Mouse (Mus musculus): ENCODE measurements around the gene Ppt2. TPM values are rescaled to one million over a fixed set of nuclear protein-coding genes. Genes with fewer than 3 reads are reported as not detected.
A peak's percentile ranks its signal among the peaks of the same experiment; 100 is the strongest.

Ppt2 gene
- polyA plus RNA-seq, 1 experiment from 2014 or later: 24.3 TPM

DNA sequence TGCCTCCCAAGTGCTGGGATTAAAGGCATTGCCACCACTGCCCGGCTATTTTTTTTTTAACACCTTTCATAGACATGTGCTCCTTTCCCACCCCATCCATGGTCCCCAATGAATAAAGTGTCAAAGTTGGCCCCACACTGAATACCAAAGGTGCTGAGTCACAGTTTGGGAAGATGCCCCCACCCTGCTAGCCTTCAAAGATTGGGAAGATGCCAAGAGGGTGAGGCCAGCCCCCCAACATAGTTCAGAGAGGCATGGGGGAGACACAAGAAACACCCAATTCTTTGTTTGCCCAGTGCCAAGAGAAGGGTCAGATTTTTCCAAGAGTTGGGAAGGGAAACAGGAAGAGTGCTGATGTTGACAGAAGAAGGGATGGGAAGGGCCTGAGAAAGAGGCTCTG is 34.2 kb upstream of the Ppt2 start:
- H3K4me3 ChIP-seq: no peak overlapping the region
- no peak for DNase-seq (ENCODE audit: low spot score)
- H3K4me1 ChIP-seq: peaks cover 24% of the 10 kb centered on the region
- H3K9me3 ChIP-seq: no peaks in the 10 kb centered on the region
- no peaks in the 10 kb centered on the region for H3K36me3 ChIP-seq
- H3K27ac ChIP-seq: no peak overlapping the region
- WGBS: 77% methylated on average over 1 of the region's 1 CpGs
- H3K27me3 ChIP-seq (ENCODE audit: insufficient read depth, poor library complexity, severe bottlenecking): peaks cover 62% of the 10 kb centered on the region

DNA sequence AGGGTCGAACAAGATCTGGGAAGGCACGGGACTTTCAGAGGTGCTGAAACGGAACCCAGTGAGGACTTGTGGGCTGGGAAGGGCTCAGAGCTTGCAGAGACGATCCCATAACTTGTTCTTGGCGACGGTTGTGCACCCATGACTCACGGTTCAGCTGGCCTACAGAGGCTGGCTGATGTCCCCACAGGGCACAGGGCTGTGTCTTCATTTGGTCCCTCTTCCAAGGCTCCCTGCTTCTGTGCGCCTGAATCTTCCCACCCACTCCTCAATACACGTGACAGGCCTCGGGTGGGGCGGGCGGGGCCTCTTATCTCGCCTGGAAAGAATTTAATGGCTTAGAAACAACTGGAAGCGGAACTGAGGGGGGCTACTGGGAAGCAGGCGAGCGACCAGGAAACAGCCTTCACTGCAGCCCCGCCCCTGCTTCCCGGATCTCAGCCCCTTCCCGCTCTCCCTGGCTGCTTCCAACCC is 32.8 kb upstream of the Ppt2 start:
- DNase-seq (ENCODE audit: low spot score): no peak
- Histone ChIP-seq H3K4me3 (peak overlapping the region; percentile 43), H3K36me3 (no peaks in the 10 kb centered on the region), H3K9me3 (no peaks in the 10 kb centered on the region), H3K27ac (0 out of 2 replicates have a peak overlapping the region, but pooled peaks have one; percentile 16), H3K27me3 (ENCODE audit: insufficient read depth, poor library complexity, severe bottlenecking) (peaks cover 62% of the 10 kb centered on the region), H3K4me1 (peaks cover 32% of the 10 kb centered on the region)
- 9% methylated on average over 19 of the region's 19 CpGs for WGBS

DNA sequence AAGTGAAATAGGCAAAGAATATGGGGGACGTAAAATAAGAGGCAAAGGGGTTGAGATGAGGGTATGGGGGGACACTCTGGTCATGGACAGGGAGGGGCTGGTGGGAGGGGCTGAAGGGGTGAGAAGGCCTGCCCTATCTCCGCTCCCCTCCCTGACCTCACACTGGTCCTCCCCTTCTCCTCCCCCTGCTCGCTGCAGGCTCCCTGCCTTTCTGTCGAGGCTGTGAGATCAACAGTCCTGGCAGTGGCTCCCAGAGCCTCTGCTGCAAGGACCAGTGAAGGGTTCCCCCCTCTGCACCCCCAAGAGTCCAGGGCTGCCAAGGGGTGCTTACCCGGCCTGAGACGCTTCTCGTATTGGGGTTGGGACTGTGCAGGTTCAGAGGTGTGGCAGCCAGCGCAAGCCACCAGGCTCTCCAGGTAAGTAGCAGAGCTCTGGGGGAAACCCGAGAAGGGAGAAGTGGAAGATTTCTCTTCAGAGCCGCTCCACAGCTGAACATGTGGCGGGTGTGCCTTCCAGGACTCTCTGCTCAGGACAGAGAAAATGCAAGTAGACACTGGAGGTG is 32.0 kb upstream of the Ppt2 start:
- 41% methylated on average over 9 of the region's 11 CpGs for WGBS
- H3K27ac ChIP-seq: no peak overlapping the region
- H3K36me3 ChIP-seq: no peaks in the 10 kb centered on the region
- no peaks in the 10 kb centered on the region for H3K9me3 ChIP-seq
- DNase-seq (ENCODE audit: low spot score): no peak
- peaks cover 40% of the 10 kb centered on the region for H3K4me1 ChIP-seq
- no peak overlapping the region for H3K4me3 ChIP-seq
- peaks cover 54% of the 10 kb centered on the region for H3K27me3 ChIP-seq (ENCODE audit: insufficient read depth, poor library complexity, severe bottlenecking)

- Histone ChIP-seq H3K27ac (no peak overlapping the region), H3K4me3 (no peak overlapping the region; the same call in 1 of the 2 replicates), H3K9me3 (no peaks in the 10 kb centered on the region), H3K4me1 (peaks cover 45% of the 10 kb centered on the region), H3K36me3 (no peaks in the 10 kb centered on the region), H3K27me3 (ENCODE audit: insufficient read depth, poor library complexity, severe bottlenecking) (peaks cover 54% of the 10 kb centered on the region)
- DNase-seq (ENCODE audit: low spot score): no peak
- WGBS: 56% methylated on average over 3 of the region's 3 CpGs
Observed at GRCm38 (mm10) chr17:34659897-34660214, 31.5 kb upstream of the Ppt2 start.

- H3K27ac ChIP-seq: no peak overlapping the region
- H3K4me1 ChIP-seq: peaks cover 50% of the 10 kb centered on the region
- 48% methylated on average over 12 of the region's 12 CpGs for WGBS
- peaks cover 53% of the 10 kb centered on the region for H3K27me3 ChIP-seq (ENCODE audit: insufficient read depth, poor library complexity, severe bottlenecking)
- peaks cover 4% of the 10 kb centered on the region; the same call in 1 of the 2 replicates for H3K36me3 ChIP-seq
- no peaks in the 10 kb centered on the region for H3K9me3 ChIP-seq
- DNase-seq (ENCODE audit: low spot score): no peak
- no peak overlapping the region; the same call in 1 of the 2 replicates for H3K4me3 ChIP-seq
Observed at GRCm38 (mm10) chr17:34659181-34659896, 31.0 kb upstream of the Ppt2 start.

- H3K27ac ChIP-seq: no peak overlapping the region
- 71% methylated on average over 3 of the region's 3 CpGs for WGBS
- H3K36me3 ChIP-seq: peaks cover 12% of the 10 kb centered on the region; the same call in 1 of the 2 replicates
- H3K27me3 ChIP-seq (ENCODE audit: insufficient read depth, poor library complexity, severe bottlenecking): peaks cover 45% of the 10 kb centered on the region
- peaks cover 52% of the 10 kb centered on the region for H3K4me1 ChIP-seq
- no peak for DNase-seq (ENCODE audit: low spot score)
- H3K4me3 ChIP-seq: no peak overlapping the region
- H3K9me3 ChIP-seq: no peaks in the 10 kb centered on the region
Observed at GRCm38 (mm10) chr17:34658591-34658990, 30.3 kb upstream of the Ppt2 start.

- no peak overlapping the region for H3K4me3 ChIP-seq
- peaks cover 52% of the 10 kb centered on the region for H3K4me1 ChIP-seq
- H3K9me3 ChIP-seq: no peaks in the 10 kb centered on the region
- WGBS: 70% methylated on average over 2 of the region's 2 CpGs
- no peak for DNase-seq (ENCODE audit: low spot score)
- H3K36me3 ChIP-seq: peaks cover 16% of the 10 kb centered on the region
- peaks cover 41% of the 10 kb centered on the region for H3K27me3 ChIP-seq (ENCODE audit: insufficient read depth, poor library complexity, severe bottlenecking)
- no peak overlapping the region for H3K27ac ChIP-seq
Observed at GRCm38 (mm10) chr17:34658145-34658544, 29.8 kb upstream of the Ppt2 start.

- H3K36me3 ChIP-seq: peaks cover 25% of the 10 kb centered on the region
- no peak overlapping the region for H3K27ac ChIP-seq
- 27% methylated on average over 2 of the region's 2 CpGs for WGBS
- peaks cover 33% of the 10 kb centered on the region for H3K27me3 ChIP-seq (ENCODE audit: insufficient read depth, poor library complexity, severe bottlenecking)
- peaks cover 52% of the 10 kb centered on the region for H3K4me1 ChIP-seq
- no peaks in the 10 kb centered on the region for H3K9me3 ChIP-seq
- no peak for DNase-seq (ENCODE audit: low spot score)
- H3K4me3 ChIP-seq: no peak overlapping the region
Observed at GRCm38 (mm10) chr17:34657271-34657670, 29.0 kb upstream of the Ppt2 start.

GRCm38 (mm10) chr17:34656666-34657065 is 28.4 kb upstream of the Ppt2 start:
- no peaks in the 10 kb centered on the region for H3K9me3 ChIP-seq
- 73% methylated on average over 8 of the region's 8 CpGs for WGBS
- peaks cover 33% of the 10 kb centered on the region for H3K27me3 ChIP-seq (ENCODE audit: insufficient read depth, poor library complexity, severe bottlenecking)
- DNase-seq (ENCODE audit: low spot score): no peak
- H3K4me3 ChIP-seq: no peak overlapping the region
- H3K36me3 ChIP-seq: peaks cover 31% of the 10 kb centered on the region
- H3K27ac ChIP-seq: peak overlapping the region; percentile 32; the same call in 1 of the 2 replicates
- peaks cover 52% of the 10 kb centered on the region for H3K4me1 ChIP-seq

- Histone ChIP-seq H3K4me3 (no peak overlapping the region), H3K36me3 (peaks cover 42% of the 10 kb centered on the region), H3K27ac (0 out of 2 replicates have a peak overlapping the region, but pooled peaks have one; percentile 0), H3K4me1 (peaks cover 41% of the 10 kb centered on the region), H3K9me3 (no peaks in the 10 kb centered on the region; the same call in 1 of the 2 replicates), H3K27me3 (ENCODE audit: insufficient read depth, poor library complexity, severe bottlenecking) (peaks cover 22% of the 10 kb centered on the region)
- 53% methylated on average over 4 of the region's 4 CpGs for WGBS
- DNase-seq (ENCODE audit: low spot score): no peak
Observed at GRCm38 (mm10) chr17:34655581-34655991, 27.3 kb upstream of the Ppt2 start.

GRCm38 (mm10) chr17:34655160-34655559 is 26.9 kb upstream of the Ppt2 start:
- DNase-seq (ENCODE audit: low spot score): no peak
- H3K36me3 ChIP-seq: peaks cover 46% of the 10 kb centered on the region
- WGBS: 73% methylated on average over 7 of the region's 7 CpGs
- no peak overlapping the region for H3K4me3 ChIP-seq
- no peaks in the 10 kb centered on the region; the same call in 1 of the 2 replicates for H3K9me3 ChIP-seq
- 0 out of 2 replicates have a peak overlapping the region, but pooled peaks have one; percentile 0 for H3K27ac ChIP-seq
- H3K4me1 ChIP-seq: peaks cover 37% of the 10 kb centered on the region
- H3K27me3 ChIP-seq (ENCODE audit: insufficient read depth, poor library complexity, severe bottlenecking): peaks cover 18% of the 10 kb centered on the region

GRCm38 (mm10) chr17:34654392-34654791 is 26.1 kb upstream of the Ppt2 start:
- Histone ChIP-seq H3K4me3 (no peak overlapping the region), H3K27me3 (ENCODE audit: insufficient read depth, poor library complexity, severe bottlenecking) (peaks cover 10% of the 10 kb centered on the region), H3K4me1 (peaks cover 31% of the 10 kb centered on the region), H3K27ac (no peak overlapping the region), H3K36me3 (peaks cover 54% of the 10 kb centered on the region), H3K9me3 (no peaks in the 10 kb centered on the region; the same call in 1 of the 2 replicates)
- no peak for DNase-seq (ENCODE audit: low spot score)
- WGBS: 95% methylated on average over 13 of the region's 13 CpGs

GRCm38 (mm10) chr17:34653746-34654285 is 25.5 kb upstream of the Ppt2 start:
- peaks cover 59% of the 10 kb centered on the region for H3K36me3 ChIP-seq
- peaks cover 28% of the 10 kb centered on the region for H3K4me1 ChIP-seq
- 68% methylated on average over 9 of the region's 9 CpGs for WGBS
- no peaks in the 10 kb centered on the region; the same call in 1 of the 2 replicates for H3K9me3 ChIP-seq
- H3K4me3 ChIP-seq: no peak overlapping the region
- DNase-seq (ENCODE audit: low spot score): no peak
- H3K27me3 ChIP-seq (ENCODE audit: insufficient read depth, poor library complexity, severe bottlenecking): peaks cover 4% of the 10 kb centered on the region; the same call in 1 of the 2 replicates
- no peak overlapping the region for H3K27ac ChIP-seq
